Mouse (Mus musculus): ENCODE measurements around the gene Gm7735. TPM values are rescaled to one million over a fixed set of nuclear protein-coding genes. Genes with fewer than 3 reads are reported as not detected.

Gene Gm7735
- polyA plus RNA-seq (2014; fragmentation: Illumina TruSeq; extraction: RNeasy Lipid Tissue Mini Kit (QIAGEN cat#74804); ENCODE audit: low read depth, low replicate concordance): not detected

DNA sequence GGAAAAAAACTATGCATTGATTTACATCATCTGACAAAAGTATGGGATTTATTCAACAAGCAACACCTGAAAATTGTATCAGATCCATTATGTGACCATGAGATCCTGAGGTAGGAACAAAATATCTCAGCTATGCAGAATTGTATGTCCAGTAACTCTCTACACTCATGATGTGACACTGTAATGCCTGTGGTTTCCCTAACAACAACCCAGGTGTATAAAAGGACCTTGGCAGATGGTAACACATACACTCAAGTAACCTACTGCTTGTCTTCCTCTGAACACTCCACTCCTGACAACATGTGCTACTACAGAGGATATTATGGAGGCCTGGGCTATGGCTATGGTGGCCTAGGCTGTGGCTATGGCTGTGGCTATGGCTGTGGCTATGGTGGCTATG lies at the start of gene Gm7735:
TSS of gene Gm7735 (plus strand) at position 301 of the 400 bp plus-strand sequence.

DNA sequence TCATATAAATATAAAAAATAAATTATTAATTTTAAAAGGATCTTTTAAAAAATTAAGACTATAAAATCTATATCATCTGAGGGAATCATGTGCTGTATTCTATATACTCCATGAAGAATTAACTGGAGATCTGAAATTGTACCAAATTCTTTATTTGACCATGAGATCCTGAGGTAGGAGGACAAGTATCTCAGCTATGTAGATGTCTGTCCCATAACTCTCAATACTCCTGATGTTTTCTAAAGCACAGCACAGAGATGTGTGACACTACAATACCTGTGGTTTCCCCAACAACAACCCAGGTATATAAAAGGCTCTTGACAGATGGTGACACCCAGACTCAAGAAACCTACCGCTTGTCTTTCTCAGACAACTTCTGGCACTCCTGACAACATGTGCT lies 28.7 kb upstream of the Gm7735 start, which contains the start of gene Gm6358:
TSS of gene Gm6358 (plus strand) at position 301 of the 400 bp plus-strand sequence.

DNA sequence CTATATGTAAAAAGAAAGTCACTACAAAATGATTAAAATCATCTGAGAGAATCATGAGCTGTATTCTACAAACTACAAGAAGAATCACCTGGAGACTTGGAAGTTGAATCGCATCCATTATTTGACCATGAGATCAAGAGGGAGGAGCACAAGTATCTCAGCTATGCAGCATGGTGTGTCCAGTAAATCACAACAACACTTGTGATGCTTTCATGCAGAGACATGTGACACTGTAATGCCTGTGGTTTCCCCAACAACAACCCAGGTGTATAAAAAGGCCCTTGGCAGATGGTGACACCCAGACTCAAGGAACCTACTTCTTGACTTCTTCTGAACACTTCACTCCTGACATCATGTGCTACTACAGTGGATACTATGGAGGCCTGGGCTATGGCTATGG lies 18.5 kb upstream of the Gm7735 start, which contains the start of gene Gm10061:
TSS of gene Gm10061 (plus strand) at position 301 of the 400 bp plus-strand sequence.

DNA sequence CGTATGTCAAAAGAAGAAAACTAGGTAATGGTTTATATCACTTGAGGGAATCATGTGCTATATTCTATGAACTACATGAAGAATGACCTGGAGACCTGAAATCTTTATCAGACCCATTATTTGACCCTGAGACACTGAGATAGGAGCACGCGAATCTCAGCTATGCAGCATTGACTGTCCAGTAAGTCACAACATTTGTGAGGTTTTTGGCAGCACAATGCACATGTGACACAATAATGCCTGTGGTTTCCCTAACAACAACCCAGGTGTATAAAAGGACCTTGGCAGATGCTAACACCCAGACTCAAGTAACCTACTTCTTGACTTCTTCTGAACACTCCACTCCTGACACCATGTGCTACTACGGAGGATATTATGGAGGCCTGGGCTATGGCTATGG lies 11.6 kb upstream of the Gm7735 start, which contains the start of gene Gm9789:
TSS of gene Gm9789 (plus strand) at position 301 of the 400 bp plus-strand sequence.

DNA sequence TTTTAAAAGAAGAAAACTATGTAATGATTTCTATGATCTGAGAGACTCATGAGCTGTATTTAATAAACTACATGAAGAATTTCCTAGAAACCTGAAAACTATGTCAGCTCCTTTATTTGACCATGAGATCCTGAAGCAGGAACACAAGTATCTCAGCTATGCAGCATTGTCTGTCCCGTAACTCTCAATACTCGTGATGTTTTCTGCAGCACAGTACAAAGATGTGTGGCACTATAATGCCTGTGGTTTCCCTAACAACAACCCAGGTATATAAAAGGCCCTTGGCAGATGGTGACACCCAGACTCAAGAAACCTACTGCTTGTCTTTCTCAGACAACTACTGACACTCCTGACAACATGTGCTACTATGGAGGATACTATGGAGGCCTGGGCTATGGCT lies 5.1 kb downstream of the Gm7735 start, which contains the start of gene 1110057P08Rik:
TSS of gene 1110057P08Rik (plus strand) at position 301 of the 400 bp plus-strand sequence.

DNA sequence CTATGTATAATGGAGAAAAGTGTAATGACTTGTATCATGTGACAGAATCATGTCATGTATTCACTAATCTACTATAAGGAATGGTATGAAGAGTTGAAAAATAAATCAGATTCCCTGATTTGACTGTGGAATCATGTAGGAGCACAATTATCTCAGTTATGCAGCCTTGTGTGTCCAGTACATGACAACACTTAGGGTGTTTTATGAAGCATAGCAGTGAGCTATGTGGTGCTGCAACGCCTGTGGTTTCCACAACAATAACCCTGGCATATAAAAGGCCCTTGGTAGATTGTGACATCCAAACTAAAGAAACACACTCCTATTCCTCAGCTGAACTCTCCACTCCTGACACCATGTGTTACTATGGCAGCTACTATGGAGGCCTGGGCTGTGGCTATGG lies 36.3 kb downstream of the Gm7735 start, which contains the start of gene Krtap20-2:
TSS of gene Krtap20-2 (plus strand) at position 301 of the 400 bp plus-strand sequence.

Other genes starting within 250 kb of the Gm7735 start
- not detected for gene Krtap19-9b, start 237.2 kb upstream of the Gm7735 start, polyA plus RNA-seq (2014; fragmentation: Illumina TruSeq; extraction: RNeasy Lipid Tissue Mini Kit (QIAGEN cat#74804); ENCODE audit: low read depth, low replicate concordance)
- not detected for gene Krtap16-3, start 206.6 kb upstream of the Gm7735 start, polyA plus RNA-seq (2014; fragmentation: Illumina TruSeq; extraction: RNeasy Lipid Tissue Mini Kit (QIAGEN cat#74804); ENCODE audit: low read depth, low replicate concordance)
- not detected for gene Krtap22-2, start 158.7 kb upstream of the Gm7735 start, polyA plus RNA-seq (2014; fragmentation: Illumina TruSeq; extraction: RNeasy Lipid Tissue Mini Kit (QIAGEN cat#74804); ENCODE audit: low read depth, low replicate concordance)
- gene Gm10229, start 154.2 kb upstream of the Gm7735 start, polyA plus RNA-seq (2014; fragmentation: Illumina TruSeq; extraction: RNeasy Lipid Tissue Mini Kit (QIAGEN cat#74804); ENCODE audit: low read depth, low replicate concordance): not detected
- not detected for gene Krtap6-1, start 137.8 kb upstream of the Gm7735 start, polyA plus RNA-seq (2014; fragmentation: Illumina TruSeq; extraction: RNeasy Lipid Tissue Mini Kit (QIAGEN cat#74804); ENCODE audit: low read depth, low replicate concordance)
- not detected for gene Gm10228, start 128.0 kb upstream of the Gm7735 start, polyA plus RNA-seq (2014; fragmentation: Illumina TruSeq; extraction: RNeasy Lipid Tissue Mini Kit (QIAGEN cat#74804); ENCODE audit: low read depth, low replicate concordance)
- gene Krtap6-5, start 121.6 kb upstream of the Gm7735 start, polyA plus RNA-seq (2014; fragmentation: Illumina TruSeq; extraction: RNeasy Lipid Tissue Mini Kit (QIAGEN cat#74804); ENCODE audit: low read depth, low replicate concordance): not detected
- gene 1110025L11Rik, start 105.5 kb upstream of the Gm7735 start, polyA plus RNA-seq (2014; fragmentation: Illumina TruSeq; extraction: RNeasy Lipid Tissue Mini Kit (QIAGEN cat#74804); ENCODE audit: low read depth, low replicate concordance): not detected
- not detected for gene Krtap6-3, start 85.5 kb upstream of the Gm7735 start, polyA plus RNA-seq (2014; fragmentation: Illumina TruSeq; extraction: RNeasy Lipid Tissue Mini Kit (QIAGEN cat#74804); ENCODE audit: low read depth, low replicate concordance)
- not detected for gene Gm6358, start 28.6 kb upstream of the Gm7735 start, polyA plus RNA-seq (2014; fragmentation: Illumina TruSeq; extraction: RNeasy Lipid Tissue Mini Kit (QIAGEN cat#74804); ENCODE audit: low read depth, low replicate concordance)
- not detected for gene Gm10061, start 18.4 kb upstream of the Gm7735 start, polyA plus RNA-seq (2014; fragmentation: Illumina TruSeq; extraction: RNeasy Lipid Tissue Mini Kit (QIAGEN cat#74804); ENCODE audit: low read depth, low replicate concordance)
- not detected for gene Gm9789, start 11.5 kb upstream of the Gm7735 start, polyA plus RNA-seq (2014; fragmentation: Illumina TruSeq; extraction: RNeasy Lipid Tissue Mini Kit (QIAGEN cat#74804); ENCODE audit: low read depth, low replicate concordance)
- gene 1110057P08Rik, start 5.2 kb downstream of the Gm7735 start, polyA plus RNA-seq (2014; fragmentation: Illumina TruSeq; extraction: RNeasy Lipid Tissue Mini Kit (QIAGEN cat#74804); ENCODE audit: low read depth, low replicate concordance): not detected
- gene Krtap20-2, start 36.4 kb downstream of the Gm7735 start, polyA plus RNA-seq (2014; fragmentation: Illumina TruSeq; extraction: RNeasy Lipid Tissue Mini Kit (QIAGEN cat#74804); ENCODE audit: low read depth, low replicate concordance): not detected
- gene Krtap21-1, start 234.4 kb downstream of the Gm7735 start, polyA plus RNA-seq (2014; fragmentation: Illumina TruSeq; extraction: RNeasy Lipid Tissue Mini Kit (QIAGEN cat#74804); ENCODE audit: low read depth, low replicate concordance): not detected

Measured in sigmoid colon, adult 10 weeks (tissue).